Mouse (Mus musculus): ENCODE results near the gene Inpp5e. TPM values are rescaled to one million over a fixed set of nuclear protein-coding genes. Genes with fewer than 3 reads are reported as not detected.

Gene Inpp5e
- 26.7 and 31.3 TPM in 2 replicates for polyA plus RNA-seq (2014; fragmentation: Nextera tagmentation; extraction: Ambion mirVana)

- no peaks in the 10 kb centered on the region for H3K36me3 ChIP-seq (ENCODE audit: control insufficient read depth, insufficient read depth, low read length)
- 1% methylated on average over 57 of the region's 57 CpGs for WGBS
Measured at GRCm38 (mm10) chr2:26408515-26409356, at the start of gene Inpp5e. Gene Inpp5e (minus strand): TSS chr2:26409203.

GRCm38 (mm10) chr2:26458402-26459124 is 49.6 kb upstream of the Inpp5e start:
- Histone ChIP-seq H3K9me3 (ENCODE audit: control insufficient read depth, low read length) (no peaks in the 10 kb centered on the region), H3K4me3 (ENCODE audit: low read depth, low read length) (no peak overlapping the region), H3K27ac (ENCODE audit: low read depth, low read length) (no peak overlapping the region), H3K36me3 (ENCODE audit: control insufficient read depth, insufficient read depth, low read length) (peaks cover 22% of the 10 kb centered on the region), H3K4me1 (replicated peaks; ENCODE audit: control insufficient read depth, insufficient read depth, low read length) (no peaks in the 10 kb centered on the region), H3K4me2 (ENCODE audit: low read depth, low read length, severe bottlenecking) (no peak overlapping the region), H3K27me3 (ENCODE audit: control insufficient read depth, insufficient read depth, low read length) (no peaks in the 10 kb centered on the region), H3K9ac (ENCODE audit: low read length) (no peak overlapping the region)
- WGBS: 38% methylated on average over 7 of the region's 7 CpGs
- DNase-seq (ENCODE audit: low spot score): peak; percentile 63
- no peak for ATAC-seq (replicated peaks; ENCODE audit: low FRiP score)

More at GRCm38 (mm10) chr2:26408515-26409356, at the start of gene Inpp5e:
- Histone ChIP-seq H3K4me1 (replicated peaks; ENCODE audit: control insufficient read depth, insufficient read depth, low read length) (peaks cover 10% of the 10 kb centered on the region), H3K27ac (ENCODE audit: low read depth, low read length) (peak within 1 kb of the TSS; percentile 50; the same call in 1 of the 2 replicates), H3K4me3 (ENCODE audit: low read depth, low read length) (peak within 1 kb of the TSS; percentile 89), H3K9me3 (ENCODE audit: control insufficient read depth, low read length) (no peaks in the 10 kb centered on the region), H3K27me3 (ENCODE audit: control insufficient read depth, insufficient read depth, low read length) (no peaks in the 10 kb centered on the region), H3K4me2 (ENCODE audit: low read depth, low read length, severe bottlenecking) (peak within 1 kb of the TSS; percentile 77), H3K9ac (ENCODE audit: low read length) (peak within 1 kb of the TSS; percentile 94)
- DNase-seq (ENCODE audit: low spot score) (peak; percentile 99), ATAC-seq (replicated peaks; ENCODE audit: low FRiP score) (peak; percentile 96)

DNA sequence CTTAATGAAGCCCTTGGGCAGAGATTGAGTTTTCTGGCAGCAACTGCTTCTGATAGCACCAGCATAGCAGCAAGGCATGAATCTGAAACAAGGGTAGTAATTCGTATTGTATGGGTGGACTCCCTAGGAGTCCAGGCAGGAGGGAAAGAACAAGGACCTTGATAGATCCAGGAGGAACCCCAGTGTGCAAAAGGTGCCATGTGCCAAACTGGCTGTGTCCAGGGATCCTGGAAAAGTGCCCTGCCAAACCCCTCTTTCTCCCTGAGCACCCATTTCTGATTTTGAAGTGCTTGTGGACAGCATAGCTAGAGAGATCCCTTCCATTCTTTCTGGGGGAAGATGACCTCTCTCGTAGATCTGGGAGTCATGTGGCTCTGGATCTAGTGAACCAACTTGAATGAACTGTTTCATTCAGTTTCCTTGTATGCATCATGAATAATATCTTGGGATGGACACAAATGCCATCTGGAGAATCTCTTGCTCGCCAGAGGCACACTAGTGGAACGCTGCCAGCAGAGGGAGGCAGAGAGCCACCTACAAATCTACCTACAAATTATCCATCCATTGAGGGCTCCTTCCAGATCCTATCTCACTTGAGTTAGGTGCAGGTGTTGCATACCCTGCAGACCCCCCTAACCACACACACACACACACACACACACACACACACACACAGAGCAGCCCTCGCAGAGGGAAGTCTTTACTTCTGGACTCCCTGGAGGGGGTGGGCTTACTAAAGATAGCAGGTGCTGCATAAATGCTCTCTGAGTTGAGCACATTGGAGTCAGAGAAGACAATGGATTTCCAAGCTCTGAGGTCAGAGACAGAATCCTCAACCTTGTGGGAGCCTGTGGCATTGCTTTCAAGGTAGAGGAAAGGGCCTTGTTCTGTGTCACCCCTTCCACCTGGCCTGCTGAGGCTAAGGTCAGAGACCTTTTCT is 40.4 kb upstream of the Inpp5e start:
- peak; percentile 89 for DNase-seq (ENCODE audit: low spot score)
- no peaks in the 10 kb centered on the region for H3K27me3 ChIP-seq (ENCODE audit: control insufficient read depth, insufficient read depth, low read length)
- H3K4me3 ChIP-seq (ENCODE audit: low read depth, low read length): no peak overlapping the region
- H3K36me3 ChIP-seq (ENCODE audit: control insufficient read depth, insufficient read depth, low read length): no peaks in the 10 kb centered on the region
- no peak overlapping the region for H3K4me2 ChIP-seq (ENCODE audit: low read depth, low read length, severe bottlenecking)
- 23% methylated on average over 5 of the region's 5 CpGs for WGBS
- no peak for ATAC-seq (replicated peaks; ENCODE audit: low FRiP score)
- no peaks in the 10 kb centered on the region for H3K9me3 ChIP-seq (ENCODE audit: control insufficient read depth, low read length)
- H3K27ac ChIP-seq (ENCODE audit: low read depth, low read length): no peak overlapping the region
- H3K4me1 ChIP-seq (replicated peaks; ENCODE audit: control insufficient read depth, insufficient read depth, low read length): peaks cover 7% of the 10 kb centered on the region; the same call in 1 of the 2 replicates
- H3K9ac ChIP-seq (ENCODE audit: low read length): no peak overlapping the region; the same call in 1 of the 2 replicates

DNA sequence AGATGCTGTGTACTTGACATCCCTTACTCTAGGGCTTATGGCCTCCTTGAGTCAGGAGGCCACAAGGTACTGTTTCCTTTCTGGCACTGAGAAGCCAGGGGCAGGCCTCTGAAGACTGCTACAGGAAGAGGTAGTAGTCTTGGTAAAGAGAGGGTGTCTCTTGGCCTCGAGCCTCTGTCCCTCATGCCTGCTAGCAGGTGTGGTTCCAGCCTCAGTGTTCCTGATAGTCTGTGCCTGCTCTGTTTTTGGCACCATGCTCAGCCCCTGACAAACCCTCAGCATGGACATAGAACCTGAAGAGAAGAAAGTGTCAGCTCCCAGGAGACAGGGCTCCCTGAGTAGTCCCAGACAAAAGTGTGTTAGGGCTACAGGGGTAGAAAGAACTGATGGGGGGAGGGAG is 38.4 kb upstream of the Inpp5e start:
- Histone ChIP-seq H3K4me1 (replicated peaks; ENCODE audit: control insufficient read depth, insufficient read depth, low read length) (peaks cover 13% of the 10 kb centered on the region; the same call in 1 of the 2 replicates), H3K9me3 (ENCODE audit: control insufficient read depth, low read length) (no peaks in the 10 kb centered on the region), H3K4me2 (ENCODE audit: low read depth, low read length, severe bottlenecking) (no peak overlapping the region), H3K9ac (ENCODE audit: low read length) (no peak overlapping the region), H3K4me3 (ENCODE audit: low read depth, low read length) (no peak overlapping the region), H3K27ac (ENCODE audit: low read depth, low read length) (no peak overlapping the region), H3K27me3 (ENCODE audit: control insufficient read depth, insufficient read depth, low read length) (no peaks in the 10 kb centered on the region), H3K36me3 (ENCODE audit: control insufficient read depth, insufficient read depth, low read length) (no peaks in the 10 kb centered on the region)
- ATAC-seq (replicated peaks; ENCODE audit: low FRiP score): no peak
- no peak for DNase-seq (ENCODE audit: low spot score)
- WGBS: 94% methylated on average over 1 of the region's 1 CpGs

DNA sequence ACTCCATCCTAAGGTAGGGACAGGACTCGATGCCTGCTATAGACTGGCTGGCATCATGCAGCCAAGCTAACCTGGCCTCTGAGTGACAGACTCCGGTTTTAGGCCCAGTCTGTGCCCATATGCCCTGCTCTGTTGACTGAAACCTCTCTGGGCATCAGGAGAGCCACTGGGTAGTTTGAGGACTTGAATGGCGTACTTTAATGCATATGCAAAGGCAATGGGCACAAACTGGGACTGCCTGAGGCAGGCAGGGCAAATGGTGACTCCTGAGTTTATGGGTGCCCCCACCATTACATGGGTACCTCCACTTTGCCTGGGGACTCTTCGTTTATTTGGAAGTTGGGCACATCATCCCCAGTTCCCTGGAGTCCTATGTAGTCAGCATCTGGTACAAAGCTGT is 37.7 kb upstream of the Inpp5e start:
- Histone ChIP-seq H3K27ac (ENCODE audit: low read depth, low read length) (no peak overlapping the region), H3K27me3 (ENCODE audit: control insufficient read depth, insufficient read depth, low read length) (no peaks in the 10 kb centered on the region), H3K4me2 (ENCODE audit: low read depth, low read length, severe bottlenecking) (peak overlapping the region; percentile 82), H3K36me3 (ENCODE audit: control insufficient read depth, insufficient read depth, low read length) (no peaks in the 10 kb centered on the region), H3K9ac (ENCODE audit: low read length) (peak overlapping the region; percentile 1; the same call in 1 of the 2 replicates), H3K4me3 (ENCODE audit: low read depth, low read length) (peak overlapping the region; percentile 88), H3K4me1 (replicated peaks; ENCODE audit: control insufficient read depth, insufficient read depth, low read length) (peaks cover 13% of the 10 kb centered on the region; the same call in 1 of the 2 replicates), H3K9me3 (ENCODE audit: control insufficient read depth, low read length) (no peaks in the 10 kb centered on the region)
- peak; percentile 55 for DNase-seq (ENCODE audit: low spot score)
- no peak for ATAC-seq (replicated peaks; ENCODE audit: low FRiP score)
- 71% methylated on average over 4 of the region's 4 CpGs for WGBS

GRCm38 (mm10) chr2:26445666-26446445 is 36.9 kb upstream of the Inpp5e start:
- Histone ChIP-seq H3K4me3 (ENCODE audit: low read depth, low read length) (peak overlapping the region; percentile 88), H3K4me2 (ENCODE audit: low read depth, low read length, severe bottlenecking) (peak overlapping the region; percentile 82), H3K9me3 (ENCODE audit: control insufficient read depth, low read length) (no peaks in the 10 kb centered on the region), H3K27me3 (ENCODE audit: control insufficient read depth, insufficient read depth, low read length) (no peaks in the 10 kb centered on the region), H3K36me3 (ENCODE audit: control insufficient read depth, insufficient read depth, low read length) (no peaks in the 10 kb centered on the region; the same call in 1 of the 2 replicates), H3K27ac (ENCODE audit: low read depth, low read length) (peak overlapping the region; percentile 84), H3K4me1 (replicated peaks; ENCODE audit: control insufficient read depth, insufficient read depth, low read length) (peaks cover 13% of the 10 kb centered on the region; the same call in 1 of the 2 replicates), H3K9ac (ENCODE audit: low read length) (peak overlapping the region; percentile 69)
- WGBS: under 1% methylated on average over 44 of the region's 44 CpGs
- peak; percentile 90 for ATAC-seq (replicated peaks; ENCODE audit: low FRiP score)
- DNase-seq (ENCODE audit: low spot score): peak; percentile 96

DNA sequence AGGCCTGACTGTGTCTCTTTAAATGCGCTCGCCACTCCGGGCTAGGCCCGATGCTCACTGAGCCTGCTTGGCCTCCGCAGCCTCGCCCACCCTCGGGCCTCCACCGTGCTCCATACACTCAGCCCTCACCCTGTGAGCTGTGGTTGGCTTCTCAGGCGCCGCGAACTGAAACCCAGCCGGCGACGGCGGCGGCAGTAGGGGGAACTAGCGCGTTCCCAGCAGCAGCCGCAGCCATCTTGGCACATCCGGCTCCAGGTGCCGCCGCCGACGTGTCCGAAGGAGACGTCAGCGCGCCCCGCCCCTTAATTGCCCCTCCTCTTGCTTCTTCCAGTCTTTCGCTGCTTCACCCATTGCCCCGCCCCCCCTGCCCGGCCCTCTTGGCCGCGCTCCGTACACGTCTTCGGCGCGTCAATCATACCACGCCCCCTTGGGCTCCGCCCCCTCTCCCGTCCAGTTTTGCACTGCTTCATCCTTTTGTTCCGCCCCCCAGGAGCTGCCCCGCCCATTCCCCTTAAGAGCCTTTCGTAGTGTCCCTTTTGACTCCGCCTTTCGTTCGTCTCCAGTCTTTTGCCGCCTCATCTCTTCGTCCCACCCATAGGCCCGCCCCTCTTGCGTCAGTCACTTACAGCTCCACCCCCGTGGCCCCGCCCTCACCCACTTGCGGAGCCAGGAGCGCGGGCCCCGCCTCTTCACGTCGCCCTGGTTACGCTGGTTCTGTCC is 36.1 kb upstream of the Inpp5e start, which contains the start of gene Sec16a:
Sec16a (minus strand) TSS at position 271 of the 720 bp plus-strand sequence.
- H3K4me2 ChIP-seq (ENCODE audit: low read depth, low read length, severe bottlenecking): peak within 1 kb of the TSS; percentile 84
- peaks cover 13% of the 10 kb centered on the region; the same call in 1 of the 2 replicates for H3K4me1 ChIP-seq (replicated peaks; ENCODE audit: control insufficient read depth, insufficient read depth, low read length)
- peak; percentile 100 for DNase-seq (ENCODE audit: low spot score)
- H3K4me3 ChIP-seq (ENCODE audit: low read depth, low read length): peak within 1 kb of the TSS; percentile 88
- peaks cover 3% of the 10 kb centered on the region; the same call in 1 of the 2 replicates for H3K36me3 ChIP-seq (ENCODE audit: control insufficient read depth, insufficient read depth, low read length)
- peak; percentile 94 for ATAC-seq (replicated peaks; ENCODE audit: low FRiP score)
- no peaks in the 10 kb centered on the region for H3K9me3 ChIP-seq (ENCODE audit: control insufficient read depth, low read length)
- under 1% methylated on average over 60 of the region's 61 CpGs for WGBS
- H3K9ac ChIP-seq (ENCODE audit: low read length): peak within 1 kb of the TSS; percentile 81
- peak within 1 kb of the TSS; percentile 84 for H3K27ac ChIP-seq (ENCODE audit: low read depth, low read length)
- no peaks in the 10 kb centered on the region for H3K27me3 ChIP-seq (ENCODE audit: control insufficient read depth, insufficient read depth, low read length)

Measured in forebrain, embryonic 11.5 days (tissue).